19 mouse cellular contexts compared by ENCODE assay signal in the genomic region with DNA sequence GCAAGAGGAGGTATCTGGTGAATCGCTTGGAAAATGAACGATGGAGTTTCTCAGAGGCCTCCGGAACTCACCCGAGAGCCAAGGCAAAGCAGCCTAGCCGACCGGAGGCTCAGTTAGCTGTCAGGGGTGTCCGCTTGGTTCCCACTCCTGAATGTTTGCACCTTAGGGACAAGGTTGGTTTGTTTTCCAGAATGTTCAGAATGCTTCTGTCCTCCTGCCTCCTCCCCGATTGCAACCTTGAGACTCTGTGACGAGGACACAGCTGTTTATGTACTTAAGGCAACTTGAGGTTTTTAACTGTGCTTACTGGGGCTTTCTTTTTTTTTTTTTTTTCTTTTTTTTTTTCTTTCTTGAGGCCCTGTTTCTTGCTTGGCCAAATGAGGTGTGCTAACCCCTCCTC.
A peak's percentile ranks its signal among the peaks of the same experiment; 100 is the strongest.
DNase-seq lines count a peak whose midpoint lies in the region; ATAC-seq lines count a peak whose summit lies in the region.
"Had no signal": no experiment of that assay in that cellular context is flagged by ENCODE, and none has a peak within 500 bp of the region (broad histone marks: within the 10 kb centered on the region; RNA-seq: fewer than 3 reads in every experiment).

No protein-coding gene starts in this region.

- no peak overlapping the region for H3K4me3 ChIP-seq in limb, embryonic 12.5 days (replicated peaks)
- H3K4me3 ChIP-seq in limb, embryonic 10.5 days, result no peak overlapping the region
- no peak overlapping the region for H3K4me3 ChIP-seq in stomach, embryonic 14.5 days (ENCODE audit: low read depth, low read length)
- H3K4me3 ChIP-seq: embryonic facial prominence, embryonic 12.5 days; hindbrain, embryonic 13.5 days; left cerebral cortex, adult 2 months; liver, embryonic 13.5 days; midbrain, embryonic 15.5 days had no signal

- 61% methylated on average over 9 of the region's 9 CpGs for WGBS in limb, embryonic 12.5 days
- 86% methylated on average over 9 of the region's 9 CpGs for WGBS in limb, embryonic 10.5 days
- WGBS in stomach, embryonic 14.5 days, result 73% methylated on average over 9 of the region's 9 CpGs

- no peaks in the 10 kb centered on the region for H3K36me3 ChIP-seq in limb, embryonic 12.5 days
- H3K36me3 ChIP-seq in limb, embryonic 10.5 days, result no peaks in the 10 kb centered on the region
- no peaks in the 10 kb centered on the region for H3K36me3 ChIP-seq in stomach, embryonic 14.5 days (ENCODE audit: control insufficient read depth, insufficient read depth, low read length)
- H3K36me3 ChIP-seq: embryonic facial prominence, embryonic 12.5 days; hindbrain, embryonic 13.5 days; liver, embryonic 13.5 days; midbrain, embryonic 15.5 days had no signal

- H3K27ac ChIP-seq in limb, embryonic 12.5 days, result peak overlapping the region; percentile 69; the same call in 1 of the 2 replicates
- H3K27ac ChIP-seq in limb, embryonic 10.5 days, result no peak overlapping the region
- H3K27ac ChIP-seq in stomach, embryonic 14.5 days (ENCODE audit: low read length), result peak overlapping the region; percentile 72; the same call in 1 of the 2 replicates
- H3K27ac ChIP-seq: embryonic facial prominence, embryonic 12.5 days; hindbrain, embryonic 13.5 days; left cerebral cortex, adult 2 months; liver, embryonic 13.5 days; macrophage; midbrain, embryonic 15.5 days had no signal

- H3K4me1 ChIP-seq in limb, embryonic 12.5 days (replicated peaks), result peaks cover 19% of the 10 kb centered on the region
- H3K4me1 ChIP-seq in limb, embryonic 10.5 days, result peaks cover 21% of the 10 kb centered on the region
- H3K4me1 ChIP-seq in stomach, embryonic 14.5 days (ENCODE audit: control insufficient read depth, insufficient read depth, low read length), result peaks cover 3% of the 10 kb centered on the region; the same call in 1 of the 2 replicates
- H3K4me1 ChIP-seq: hindbrain, embryonic 13.5 days; midbrain, embryonic 15.5 days had no signal

- H3K4me2 ChIP-seq in limb, embryonic 12.5 days, result no peak overlapping the region
- H3K4me2 ChIP-seq in stomach, embryonic 14.5 days (replicated peaks; ENCODE audit: low read depth, low read length), result no peak overlapping the region
- H3K4me2 ChIP-seq: embryonic facial prominence, embryonic 12.5 days; hindbrain, embryonic 13.5 days; liver, embryonic 13.5 days; midbrain, embryonic 15.5 days had no signal

- DNase-seq in cerebellum, postnatal 14 days, result peak; percentile 26 to 43
- DNase-seq in cerebellum, postnatal 4 days (ENCODE audit: low spot score in 2 of 2), result no peak
- DNase-seq in limb, embryonic 10.5 days (ENCODE audit: low spot score), result no peak
- DNase-seq in gastrocnemius, postnatal 10 days, result peak; percentile 18
- DNase-seq in right cerebral cortex, adult 2 months (ENCODE audit: low spot score in 2 of 2), result no peak
- DNase-seq: heart, adult 11 months; kidney, adult 2 months; liver, embryonic 13.5 days; thymus, postnatal 36 days had no signal

- H3K27me3 ChIP-seq in limb, embryonic 12.5 days, result peaks cover 28% of the 10 kb centered on the region
- peaks cover 29% of the 10 kb centered on the region; the same call in 1 of the 2 replicates for H3K27me3 ChIP-seq in limb, embryonic 10.5 days (ENCODE audit: low read depth, poor library complexity, severe bottlenecking)
- no peaks in the 10 kb centered on the region for H3K27me3 ChIP-seq in stomach, embryonic 14.5 days (ENCODE audit: control insufficient read depth, insufficient read depth, low read length)
- H3K27me3 ChIP-seq: embryonic facial prominence, embryonic 12.5 days; liver, embryonic 13.5 days; midbrain, embryonic 15.5 days had no signal

- no peak for ATAC-seq in limb, embryonic 12.5 days (ENCODE audit: insufficient number of reproducible peaks, insufficient read depth, low FRiP score, low TSS enrichment, low read depth)
- ATAC-seq in stomach, embryonic 14.5 days (ENCODE audit: insufficient number of reproducible peaks, insufficient read depth, low FRiP score, low read depth), result no peak
- ATAC-seq in erythroblast, adult 5-6 weeks (replicated peaks; ENCODE audit: low FRiP score, poor library complexity, severe bottlenecking), result no peak
- ATAC-seq: activated CD4-positive, CD25-positive, alpha-beta regulatory T cell, adult 4 months; forebrain, embryonic 14.5 days; midbrain, embryonic 15.5 days had no signal

- H3K9me3 ChIP-seq in limb, embryonic 12.5 days, result no peaks in the 10 kb centered on the region
- no peaks in the 10 kb centered on the region for H3K9me3 ChIP-seq in limb, embryonic 10.5 days (replicated peaks)
- H3K9me3 ChIP-seq in stomach, embryonic 14.5 days (ENCODE audit: control insufficient read depth, low read depth, low read length), result no peaks in the 10 kb centered on the region
- H3K9me3 ChIP-seq: embryonic facial prominence, embryonic 12.5 days; hindbrain, embryonic 13.5 days; liver, embryonic 13.5 days; midbrain, embryonic 15.5 days had no signal

- no peak overlapping the region for H3K9ac ChIP-seq in limb, embryonic 12.5 days (replicated peaks)
- H3K9ac ChIP-seq in stomach, embryonic 14.5 days (replicated peaks; ENCODE audit: low read depth, low read length), result no peak overlapping the region
- H3K9ac ChIP-seq: embryonic facial prominence, embryonic 12.5 days; hindbrain, embryonic 13.5 days; liver, embryonic 13.5 days; midbrain, embryonic 15.5 days had no signal

Comparison
In these comparisons a context has a peak if more than half of its experiments do, and no peak if none do; other contexts are left out.
1. DNase-seq: peak in cerebellum, postnatal 14 days (2 of 2) and gastrocnemius, postnatal 10 days (single experiment); none in cerebellum, postnatal 4 days (0 of 2), limb, embryonic 10.5 days (single experiment) and right cerebral cortex, adult 2 months (0 of 2).